Mouse (Mus musculus): ENCODE measurements around the gene Kif6. TPM values are rescaled to one million over a fixed set of nuclear protein-coding genes. Genes with fewer than 3 reads are reported as not detected.

Gene Kif6
- polyA plus RNA-seq, 1 experiment from 2014 or later = 3.1 TPM

GRCm38 (mm10) chr17:49648970-49649369, 34.0 kb downstream of the Kif6 start:
- ATAC-seq (ENCODE audit: low FRiP score) (no peak), DNase-seq (ENCODE audit: low spot score) (no peak)
- no peak overlapping the region for H3K27ac ChIP-seq (ENCODE audit: low read depth, low read length)
- H3K9me3 ChIP-seq (ENCODE audit: control insufficient read depth, low read length) = no peaks in the 10 kb centered on the region
- no peak overlapping the region for H3K4me2 ChIP-seq (replicated peaks; ENCODE audit: low read depth, low read length)
- no peak overlapping the region for H3K4me3 ChIP-seq (ENCODE audit: low read depth, low read length)
- no peaks in the 10 kb centered on the region for H3K4me1 ChIP-seq (replicated peaks; ENCODE audit: control insufficient read depth, insufficient read depth, low read length)
- 79% methylated on average over 2 of the region's 2 CpGs for WGBS
- no peak overlapping the region for H3K9ac ChIP-seq (ENCODE audit: low read depth, low read length)
- H3K36me3 ChIP-seq (ENCODE audit: control insufficient read depth, insufficient read depth, low read length) = no peaks in the 10 kb centered on the region
- no peaks in the 10 kb centered on the region for H3K27me3 ChIP-seq (ENCODE audit: control insufficient read depth, insufficient read depth, low read length)

GRCm38 (mm10) chr17:49649394-49649793, 34.5 kb downstream of the Kif6 start:
- Histone ChIP-seq H3K27ac (ENCODE audit: low read depth, low read length) (no peak overlapping the region), H3K9me3 (ENCODE audit: control insufficient read depth, low read length) (no peaks in the 10 kb centered on the region), H3K4me1 (replicated peaks; ENCODE audit: control insufficient read depth, insufficient read depth, low read length) (no peaks in the 10 kb centered on the region), H3K4me3 (ENCODE audit: low read depth, low read length) (no peak overlapping the region), H3K4me2 (replicated peaks; ENCODE audit: low read depth, low read length) (no peak overlapping the region), H3K27me3 (ENCODE audit: control insufficient read depth, insufficient read depth, low read length) (no peaks in the 10 kb centered on the region), H3K9ac (ENCODE audit: low read depth, low read length) (no peak overlapping the region), H3K36me3 (ENCODE audit: control insufficient read depth, insufficient read depth, low read length) (no peaks in the 10 kb centered on the region)
- no peak for ATAC-seq (ENCODE audit: low FRiP score)
- DNase-seq (ENCODE audit: low spot score) = no peak
- WGBS = 88% methylated on average over 7 of the region's 7 CpGs

GRCm38 (mm10) chr17:49650366-49650765, 35.4 kb downstream of the Kif6 start:
- Histone ChIP-seq H3K9ac (ENCODE audit: low read depth, low read length) (no peak overlapping the region), H3K9me3 (ENCODE audit: control insufficient read depth, low read length) (no peaks in the 10 kb centered on the region), H3K4me2 (replicated peaks; ENCODE audit: low read depth, low read length) (no peak overlapping the region), H3K4me3 (ENCODE audit: low read depth, low read length) (no peak overlapping the region), H3K27me3 (ENCODE audit: control insufficient read depth, insufficient read depth, low read length) (no peaks in the 10 kb centered on the region), H3K4me1 (replicated peaks; ENCODE audit: control insufficient read depth, insufficient read depth, low read length) (no peaks in the 10 kb centered on the region), H3K36me3 (ENCODE audit: control insufficient read depth, insufficient read depth, low read length) (no peaks in the 10 kb centered on the region), H3K27ac (ENCODE audit: low read depth, low read length) (no peak overlapping the region)
- 84% methylated on average over 4 of the region's 4 CpGs for WGBS
- DNase-seq (ENCODE audit: low spot score) = no peak
- no peak for ATAC-seq (ENCODE audit: low FRiP score)

GRCm38 (mm10) chr17:49652357-49652756, 37.4 kb downstream of the Kif6 start:
- WGBS = 65% methylated on average over 3 of the region's 3 CpGs
- DNase-seq (ENCODE audit: low spot score) (no peak), ATAC-seq (ENCODE audit: low FRiP score) (no peak)
- Histone ChIP-seq H3K27ac (ENCODE audit: low read depth, low read length) (no peak overlapping the region), H3K4me2 (replicated peaks; ENCODE audit: low read depth, low read length) (no peak overlapping the region), H3K4me3 (ENCODE audit: low read depth, low read length) (no peak overlapping the region), H3K4me1 (replicated peaks; ENCODE audit: control insufficient read depth, insufficient read depth, low read length) (no peaks in the 10 kb centered on the region), H3K27me3 (ENCODE audit: control insufficient read depth, insufficient read depth, low read length) (no peaks in the 10 kb centered on the region), H3K9me3 (ENCODE audit: control insufficient read depth, low read length) (no peaks in the 10 kb centered on the region), H3K9ac (ENCODE audit: low read depth, low read length) (no peak overlapping the region), H3K36me3 (ENCODE audit: control insufficient read depth, insufficient read depth, low read length) (no peaks in the 10 kb centered on the region)

GRCm38 (mm10) chr17:49652800-49653199, 37.9 kb downstream of the Kif6 start:
- Histone ChIP-seq H3K27ac (ENCODE audit: low read depth, low read length) (no peak overlapping the region), H3K4me1 (replicated peaks; ENCODE audit: control insufficient read depth, insufficient read depth, low read length) (no peaks in the 10 kb centered on the region), H3K4me3 (ENCODE audit: low read depth, low read length) (no peak overlapping the region), H3K9ac (ENCODE audit: low read depth, low read length) (no peak overlapping the region), H3K9me3 (ENCODE audit: control insufficient read depth, low read length) (no peaks in the 10 kb centered on the region), H3K36me3 (ENCODE audit: control insufficient read depth, insufficient read depth, low read length) (no peaks in the 10 kb centered on the region), H3K27me3 (ENCODE audit: control insufficient read depth, insufficient read depth, low read length) (no peaks in the 10 kb centered on the region), H3K4me2 (replicated peaks; ENCODE audit: low read depth, low read length) (no peak overlapping the region)
- WGBS = 80% methylated on average over 5 of the region's 5 CpGs
- DNase-seq (ENCODE audit: low spot score) (no peak), ATAC-seq (ENCODE audit: low FRiP score) (no peak)

- ATAC-seq (ENCODE audit: low FRiP score) (no peak), DNase-seq (ENCODE audit: low spot score) (no peak)
- WGBS = 80% methylated on average over 6 of the region's 6 CpGs
- Histone ChIP-seq H3K4me1 (replicated peaks; ENCODE audit: control insufficient read depth, insufficient read depth, low read length) (no peaks in the 10 kb centered on the region), H3K36me3 (ENCODE audit: control insufficient read depth, insufficient read depth, low read length) (no peaks in the 10 kb centered on the region), H3K4me2 (replicated peaks; ENCODE audit: low read depth, low read length) (no peak overlapping the region), H3K9me3 (ENCODE audit: control insufficient read depth, low read length) (no peaks in the 10 kb centered on the region), H3K27me3 (ENCODE audit: control insufficient read depth, insufficient read depth, low read length) (no peaks in the 10 kb centered on the region), H3K9ac (ENCODE audit: low read depth, low read length) (no peak overlapping the region), H3K27ac (ENCODE audit: low read depth, low read length) (no peak overlapping the region), H3K4me3 (ENCODE audit: low read depth, low read length) (no peak overlapping the region)
Measured at GRCm38 (mm10) chr17:49661626-49662025, 46.7 kb downstream of the Kif6 start.

GRCm38 (mm10) chr17:49666728-49667127, 51.8 kb downstream of the Kif6 start:
- WGBS = 93% methylated on average over 5 of the region's 5 CpGs
- no peak overlapping the region for H3K27ac ChIP-seq (ENCODE audit: low read depth, low read length)
- no peak for DNase-seq (ENCODE audit: low spot score)
- no peak overlapping the region for H3K4me3 ChIP-seq (ENCODE audit: low read depth, low read length)
- ATAC-seq (ENCODE audit: low FRiP score) = no peak
- no peaks in the 10 kb centered on the region for H3K36me3 ChIP-seq (ENCODE audit: control insufficient read depth, insufficient read depth, low read length)
- no peaks in the 10 kb centered on the region for H3K27me3 ChIP-seq (ENCODE audit: control insufficient read depth, insufficient read depth, low read length)
- H3K9ac ChIP-seq (ENCODE audit: low read depth, low read length) = no peak overlapping the region
- H3K4me2 ChIP-seq (replicated peaks; ENCODE audit: low read depth, low read length) = no peak overlapping the region
- no peaks in the 10 kb centered on the region for H3K4me1 ChIP-seq (replicated peaks; ENCODE audit: control insufficient read depth, insufficient read depth, low read length)
- H3K9me3 ChIP-seq (ENCODE audit: control insufficient read depth, low read length) = no peaks in the 10 kb centered on the region

GRCm38 (mm10) chr17:49668296-49668695, 53.4 kb downstream of the Kif6 start:
- H3K36me3 ChIP-seq (ENCODE audit: control insufficient read depth, insufficient read depth, low read length) = no peaks in the 10 kb centered on the region
- H3K27ac ChIP-seq (ENCODE audit: low read depth, low read length) = no peak overlapping the region
- no peaks in the 10 kb centered on the region for H3K27me3 ChIP-seq (ENCODE audit: control insufficient read depth, insufficient read depth, low read length)
- WGBS = 89% methylated on average over 6 of the region's 6 CpGs
- no peak overlapping the region for H3K4me3 ChIP-seq (ENCODE audit: low read depth, low read length)
- H3K4me1 ChIP-seq (replicated peaks; ENCODE audit: control insufficient read depth, insufficient read depth, low read length) = no peaks in the 10 kb centered on the region
- H3K9ac ChIP-seq (ENCODE audit: low read depth, low read length) = no peak overlapping the region
- ATAC-seq (ENCODE audit: low FRiP score) (no peak), DNase-seq (ENCODE audit: low spot score) (no peak)
- no peaks in the 10 kb centered on the region for H3K9me3 ChIP-seq (ENCODE audit: control insufficient read depth, low read length)
- H3K4me2 ChIP-seq (replicated peaks; ENCODE audit: low read depth, low read length) = no peak overlapping the region

GRCm38 (mm10) chr17:49671921-49672339, 57.0 kb downstream of the Kif6 start:
- no peaks in the 10 kb centered on the region for H3K27me3 ChIP-seq (ENCODE audit: control insufficient read depth, insufficient read depth, low read length)
- no peak overlapping the region for H3K27ac ChIP-seq (ENCODE audit: low read depth, low read length)
- DNase-seq (ENCODE audit: low spot score) (no peak), ATAC-seq (ENCODE audit: low FRiP score) (no peak)
- 74% methylated on average over 6 of the region's 6 CpGs for WGBS
- no peak overlapping the region for H3K9ac ChIP-seq (ENCODE audit: low read depth, low read length)
- no peak overlapping the region for H3K4me3 ChIP-seq (ENCODE audit: low read depth, low read length)
- no peaks in the 10 kb centered on the region for H3K36me3 ChIP-seq (ENCODE audit: control insufficient read depth, insufficient read depth, low read length)
- no peak overlapping the region for H3K4me2 ChIP-seq (replicated peaks; ENCODE audit: low read depth, low read length)
- no peaks in the 10 kb centered on the region for H3K9me3 ChIP-seq (ENCODE audit: control insufficient read depth, low read length)
- no peaks in the 10 kb centered on the region for H3K4me1 ChIP-seq (replicated peaks; ENCODE audit: control insufficient read depth, insufficient read depth, low read length)
